28 mouse cellular contexts compared by ENCODE assay signal in genomic region chr17:10160415-10160814, GRCm38 (mm10).
"Had no signal": no experiment of that assay in that cellular context is flagged by ENCODE, and none has a peak within 500 bp of the region (broad histone marks: within the 10 kb centered on the region; RNA-seq: fewer than 3 reads in every experiment).

No protein-coding gene starts in this region.

- H3K27me3 ChIP-seq: limb, embryonic 12.5 days; limb, embryonic 13.5 days; limb, embryonic 15.5 days; liver, embryonic 12.5 days; liver, embryonic 13.5 days; liver, embryonic 15.5 days; lung, embryonic 15.5 days; megakaryocyte, embryonic 14.5 days; midbrain, embryonic 12.5 days; midbrain, embryonic 13.5 days; neural tube, embryonic 12.5 days; neural tube, embryonic 13.5 days had no signal

- H3K9ac ChIP-seq: limb, embryonic 12.5 days; limb, embryonic 13.5 days; limb, embryonic 15.5 days; liver, embryonic 12.5 days; liver, embryonic 13.5 days; liver, embryonic 14.5 days; liver, embryonic 15.5 days; liver, postnatal 0 days; lung, embryonic 14.5 days; lung, embryonic 15.5 days; midbrain, embryonic 12.5 days; midbrain, embryonic 13.5 days; neural tube, embryonic 12.5 days; neural tube, embryonic 13.5 days had no signal

- H3K9me3 ChIP-seq: limb, embryonic 10.5 days; limb, embryonic 13.5 days; limb, embryonic 15.5 days; liver, embryonic 15.5 days; lung, embryonic 15.5 days had no signal

- H3K4me2 ChIP-seq: limb, embryonic 12.5 days; limb, embryonic 13.5 days; limb, embryonic 15.5 days; liver, embryonic 11.5 days; liver, embryonic 12.5 days; liver, embryonic 13.5 days; liver, embryonic 15.5 days; lung, embryonic 14.5 days; lung, embryonic 15.5 days; midbrain, embryonic 12.5 days; midbrain, embryonic 13.5 days; neural tube, embryonic 12.5 days; neural tube, embryonic 13.5 days had no signal

- ATAC-seq: liver, embryonic 12.5 days; liver, postnatal 0 days; midbrain, embryonic 13.5 days; midbrain, embryonic 16.5 days had no signal

- DNase-seq: left cerebral cortex, postnatal 4 days; liver; liver, embryonic 13.5 days; liver, postnatal 0 days; lung, adult 2 months; lung, embryonic 14.5 days; lung, postnatal 10 days; lung, postnatal 4 days; midbrain, embryonic 14.5 days had no signal

- H3K27ac ChIP-seq: left cerebral cortex, adult 2 months; limb, embryonic 10.5 days; limb, embryonic 12.5 days; limb, embryonic 13.5 days; limb, embryonic 15.5 days; liver, embryonic 12.5 days; liver, embryonic 13.5 days; liver, embryonic 14.5 days; liver, embryonic 15.5 days; lung, embryonic 15.5 days; macrophage; midbrain, embryonic 10.5 days; midbrain, embryonic 12.5 days; midbrain, embryonic 13.5 days; neural tube, embryonic 12.5 days; neural tube, embryonic 13.5 days had no signal

- H3K4me3 ChIP-seq: left cerebral cortex, adult 2 months; limb, embryonic 10.5 days; limb, embryonic 12.5 days; limb, embryonic 13.5 days; limb, embryonic 15.5 days; liver, embryonic 12.5 days; liver, embryonic 13.5 days; liver, embryonic 15.5 days; lung, embryonic 15.5 days; megakaryocyte, embryonic 14.5 days; midbrain, embryonic 10.5 days; midbrain, embryonic 12.5 days; midbrain, embryonic 13.5 days; myocyte; neural tube, embryonic 12.5 days; neural tube, embryonic 13.5 days had no signal

- H3K4me1 ChIP-seq: limb, embryonic 10.5 days; limb, embryonic 12.5 days; limb, embryonic 13.5 days; limb, embryonic 15.5 days; liver, embryonic 12.5 days; liver, embryonic 13.5 days; liver, embryonic 15.5 days; lung, embryonic 15.5 days; megakaryocyte, embryonic 14.5 days; midbrain, embryonic 10.5 days; midbrain, embryonic 12.5 days; midbrain, embryonic 13.5 days; neural tube, embryonic 12.5 days had no signal

- H3K36me3 ChIP-seq: limb, embryonic 10.5 days; limb, embryonic 12.5 days; limb, embryonic 13.5 days; limb, embryonic 15.5 days; liver, embryonic 12.5 days; liver, embryonic 13.5 days; liver, embryonic 15.5 days; lung, embryonic 15.5 days; midbrain, embryonic 10.5 days; midbrain, embryonic 12.5 days; midbrain, embryonic 13.5 days; neural tube, embryonic 12.5 days; neural tube, embryonic 13.5 days had no signal
